Mouse (Mus musculus) forebrain, embryonic 15.5 days (tissue): ENCODE measurements around the gene Hoxa9. TPM values are rescaled to one million over a fixed set of nuclear protein-coding genes. Genes with fewer than 3 reads are reported as not detected.
A peak's percentile ranks its signal among the peaks of the same experiment; 100 is the strongest.

Source experiments
- ATAC-seq: fragments of 200-750 bp; cut with Nextera tagmentation; replicated peaks from 2 replicates; pipeline ENCODE4 v1.8.0; 2017; ENCODE audit warnings: mild to moderate bottlenecking, moderate TSS enrichment, moderate library complexity
- H3K27ac ChIP-seq: fragments of 300-500 bp; sonication (generic); replicated peaks from 2 replicates; pipeline ENCODE4 v1.5.1; 2015; ENCODE audit warnings: mild to moderate bottlenecking, inconsistent platforms
- H3K27me3 ChIP-seq: fragments of 300-500 bp; sonication (generic); 2 replicates; pipeline ENCODE4 v1.6.1; 2015; ENCODE audit warnings: inconsistent platforms
- H3K36me3 ChIP-seq: fragments of 300-500 bp; sonication (generic); 2 replicates; pipeline ENCODE4 v1.6.1; 2015; ENCODE audit warnings: mild to moderate bottlenecking, inconsistent platforms
- H3K4me1 ChIP-seq: fragments of 300-500 bp; sonication (generic); 2 replicates; pipeline ENCODE4 v1.6.1; 2015; ENCODE audit warnings: inconsistent platforms
- H3K4me2 ChIP-seq: fragments of 300-500 bp; sonication (generic); replicated peaks from 2 replicates; pipeline ENCODE4 v1.6.1; 2015; ENCODE audit warnings: mild to moderate bottlenecking, inconsistent platforms
- H3K4me3 ChIP-seq: fragments of 300-500 bp; sonication (generic); 2 replicates; pipeline ENCODE4 v1.5.1; 2015; ENCODE audit warnings: mild to moderate bottlenecking, inconsistent platforms
- H3K9ac ChIP-seq: fragments of 300-500 bp; sonication (generic); replicated peaks from 2 replicates; pipeline ENCODE4 v1.6.1; 2015; ENCODE audit warnings: mild to moderate bottlenecking, inconsistent platforms
- H3K9me3 ChIP-seq: fragments of 300-500 bp; sonication (generic); 2 replicates; pipeline ENCODE4 v1.6.1; 2016; ENCODE audit warnings: inconsistent platforms
- WGBS: fragments of 180-500 bp; shearing (Covaris S2); methylation state at CpG from one replicate; pipeline ENCODE4 v1.1.7; 2015; ENCODE audit warnings: mixed read lengths; 5-methylcytosine and 5-hydroxymethylcytosine counted together
- polyA plus RNA-seq: library from polyadenylated mRNA; unstranded; fragments of >200 nt; fragmentation: Nextera tagmentation; extraction: Ambion mirVana; gene quantifications from 2 replicates; pipeline ENCODE4 v1.2.1, GENCODE M21; 2015

Gene Hoxa9
- polyA plus RNA-seq, 1 experiment from 2014 or later = not detected

DNA sequence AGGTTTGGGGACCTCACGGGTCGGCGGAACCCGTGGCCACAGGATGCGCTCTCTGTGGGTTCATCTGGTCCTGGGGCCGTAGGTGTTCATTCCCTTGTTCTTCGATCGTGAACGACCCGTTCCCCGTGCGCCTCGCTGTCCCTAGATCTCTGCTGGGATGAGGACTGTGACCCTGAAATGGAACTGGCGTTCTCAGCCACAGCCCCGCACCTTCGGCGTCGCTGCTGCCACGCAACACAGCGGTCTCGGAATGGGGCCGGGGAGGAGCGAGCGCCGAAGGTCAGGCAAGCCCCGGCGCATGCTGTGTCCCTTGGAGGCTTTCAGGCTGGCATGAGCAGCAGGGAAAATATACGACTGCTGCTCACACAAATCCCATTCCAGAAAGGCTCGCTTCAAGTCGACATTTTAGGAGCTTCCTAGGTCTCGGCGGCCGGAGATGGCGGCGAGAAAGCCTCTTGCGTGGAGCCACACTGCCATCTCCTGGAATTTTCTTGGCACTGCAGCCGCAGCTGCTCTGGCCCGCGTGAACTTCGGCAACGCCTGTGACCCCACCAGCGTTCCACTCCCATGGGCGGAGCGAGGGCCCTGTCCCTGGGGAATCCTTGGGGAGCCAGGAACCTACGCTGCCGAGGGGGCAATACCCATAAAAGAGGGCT is 9.4 kb downstream of the Hoxa9 start, which contains the start of gene Hoxa7:
TSS of gene Hoxa7 (minus strand) at position 518 of the 656 bp plus-strand sequence.
- H3K36me3 ChIP-seq = no peaks in the 10 kb centered on the region
- peak within 1 kb of the TSS; percentile 46 for H3K4me3 ChIP-seq
- WGBS = 2% methylated on average over 46 of the region's 46 CpGs
- H3K9me3 ChIP-seq = no peaks in the 10 kb centered on the region
- peak within 1 kb of the TSS; percentile 78 for H3K4me2 ChIP-seq
- peak; percentile 53 for ATAC-seq
- H3K9ac ChIP-seq = peak within 1 kb of the TSS; percentile 43
- H3K27ac ChIP-seq = no peak within 1 kb of the TSS
- H3K4me1 ChIP-seq = peaks cover 17% of the 10 kb centered on the region
- H3K27me3 ChIP-seq = peaks cover 100% of the 10 kb centered on the region

DNA sequence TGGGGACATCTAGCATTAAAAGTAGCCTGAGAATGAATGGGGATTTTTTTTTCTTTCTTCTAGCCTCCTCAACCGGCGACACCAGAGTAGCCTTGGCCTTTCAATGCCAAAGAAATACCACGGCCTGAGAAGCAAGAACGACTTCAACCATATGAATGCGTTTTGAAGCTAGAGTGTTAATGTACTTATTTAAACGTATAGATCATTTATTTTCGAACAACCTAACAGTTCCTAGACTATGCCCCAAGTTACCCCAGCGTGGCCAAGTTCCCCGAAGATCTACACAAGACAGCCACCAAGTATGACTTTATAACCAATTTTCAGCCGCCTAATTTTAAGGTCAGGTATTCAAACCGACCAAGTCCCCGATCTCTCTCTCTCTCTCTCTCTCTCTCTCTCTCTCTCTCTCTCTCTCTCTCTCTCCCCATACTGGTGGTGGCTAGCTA is 10.0 kb downstream of the Hoxa9 start:
- peak overlapping the region; percentile 46 for H3K4me3 ChIP-seq
- no peaks in the 10 kb centered on the region for H3K9me3 ChIP-seq
- no peaks in the 10 kb centered on the region for H3K36me3 ChIP-seq
- 8% methylated on average over 12 of the region's 12 CpGs for WGBS
- peak overlapping the region; percentile 78 for H3K4me2 ChIP-seq
- no peak for ATAC-seq
- H3K9ac ChIP-seq = no peak overlapping the region
- H3K27ac ChIP-seq = no peak overlapping the region
- peaks cover 100% of the 10 kb centered on the region for H3K27me3 ChIP-seq
- H3K4me1 ChIP-seq = peaks cover 17% of the 10 kb centered on the region

DNA sequence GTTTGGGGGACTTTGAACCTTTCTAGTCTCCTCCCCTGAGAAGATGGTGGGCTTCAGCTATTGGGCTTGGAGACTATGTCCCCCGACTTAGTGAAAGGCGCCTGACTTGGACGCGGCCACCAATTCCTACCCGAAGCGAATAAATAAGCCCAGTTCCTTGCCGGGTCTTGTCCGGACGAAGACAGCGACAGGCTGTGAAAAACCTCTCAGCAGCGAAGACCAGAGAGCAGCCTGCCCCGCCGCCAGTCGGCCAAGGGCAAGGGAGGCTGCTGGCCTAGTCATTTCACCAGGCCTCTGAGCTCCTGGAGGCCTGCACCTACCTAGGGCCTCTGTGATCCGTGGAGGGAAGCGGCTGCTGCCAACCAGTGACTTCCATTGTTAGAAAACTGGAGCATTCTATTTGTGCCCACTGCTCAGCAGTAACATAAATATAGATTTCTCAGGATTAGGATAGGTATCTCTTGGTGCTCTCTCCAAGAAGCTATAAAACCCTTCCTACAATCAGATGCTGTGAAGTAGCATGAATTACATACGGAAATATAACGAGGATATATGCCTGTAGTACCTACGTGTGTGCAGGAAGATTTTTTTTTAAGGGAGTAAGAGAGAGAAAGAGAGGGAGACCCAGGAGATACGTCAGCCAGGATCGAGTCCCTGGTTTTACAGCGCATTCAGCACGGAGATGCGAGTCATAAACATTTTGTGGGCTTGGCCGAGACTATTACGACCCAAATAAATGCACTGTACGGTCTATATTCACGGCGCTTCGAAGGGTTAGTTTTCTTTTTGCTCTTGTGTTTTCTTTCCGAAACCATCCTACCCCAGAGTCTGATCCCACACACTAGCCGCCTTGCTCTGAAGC is 10.7 kb downstream of the Hoxa9 start:
- Histone ChIP-seq H3K4me2 (no peak overlapping the region), H3K9ac (no peak overlapping the region), H3K27me3 (peaks cover 100% of the 10 kb centered on the region), H3K27ac (no peak overlapping the region), H3K36me3 (no peaks in the 10 kb centered on the region), H3K4me1 (peaks cover 17% of the 10 kb centered on the region), H3K9me3 (no peaks in the 10 kb centered on the region), H3K4me3 (no peak overlapping the region)
- no peak for ATAC-seq
- WGBS = 14% methylated on average over 32 of the region's 32 CpGs

DNA sequence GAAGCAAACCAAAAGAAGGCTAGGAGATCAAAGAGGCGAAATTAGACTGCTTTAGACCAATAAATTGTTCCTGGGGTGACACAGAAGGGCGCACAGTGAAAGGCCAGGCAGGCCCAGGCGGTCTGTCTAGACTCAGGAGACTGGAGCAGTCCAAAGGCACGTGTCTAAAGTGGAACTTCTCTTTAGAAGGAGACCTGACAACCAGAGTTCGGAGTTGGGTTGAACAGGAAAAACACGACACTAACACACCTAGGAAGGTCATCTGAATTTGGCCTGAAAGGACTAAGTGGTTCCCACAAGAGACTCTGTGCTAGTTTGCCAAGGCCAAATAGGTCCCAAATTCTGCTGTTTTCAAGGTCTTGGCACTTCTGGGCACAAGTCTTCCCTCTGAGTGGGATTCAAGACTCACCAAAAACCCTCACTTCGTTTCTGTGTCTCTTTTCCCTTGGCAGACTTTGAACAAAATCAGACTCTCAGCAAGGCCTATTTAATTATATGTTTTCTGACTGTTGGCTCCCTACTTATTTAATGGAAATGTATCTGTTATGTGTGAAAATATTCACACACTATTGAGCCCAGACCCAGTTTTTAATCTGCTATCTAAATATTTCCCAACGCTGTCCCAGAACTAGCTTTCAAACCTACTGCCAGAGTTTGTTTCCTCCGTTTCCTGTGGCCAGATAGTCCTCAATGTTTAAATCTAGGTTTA is 11.5 kb downstream of the Hoxa9 start:
- no peak overlapping the region for H3K9ac ChIP-seq
- H3K9me3 ChIP-seq = no peaks in the 10 kb centered on the region
- no peak overlapping the region for H3K4me2 ChIP-seq
- H3K36me3 ChIP-seq = no peaks in the 10 kb centered on the region
- WGBS = 17% methylated on average over 9 of the region's 9 CpGs
- peaks cover 100% of the 10 kb centered on the region for H3K27me3 ChIP-seq
- ATAC-seq = no peak
- no peak overlapping the region for H3K27ac ChIP-seq
- H3K4me1 ChIP-seq = peaks cover 17% of the 10 kb centered on the region
- H3K4me3 ChIP-seq = no peak overlapping the region

DNA sequence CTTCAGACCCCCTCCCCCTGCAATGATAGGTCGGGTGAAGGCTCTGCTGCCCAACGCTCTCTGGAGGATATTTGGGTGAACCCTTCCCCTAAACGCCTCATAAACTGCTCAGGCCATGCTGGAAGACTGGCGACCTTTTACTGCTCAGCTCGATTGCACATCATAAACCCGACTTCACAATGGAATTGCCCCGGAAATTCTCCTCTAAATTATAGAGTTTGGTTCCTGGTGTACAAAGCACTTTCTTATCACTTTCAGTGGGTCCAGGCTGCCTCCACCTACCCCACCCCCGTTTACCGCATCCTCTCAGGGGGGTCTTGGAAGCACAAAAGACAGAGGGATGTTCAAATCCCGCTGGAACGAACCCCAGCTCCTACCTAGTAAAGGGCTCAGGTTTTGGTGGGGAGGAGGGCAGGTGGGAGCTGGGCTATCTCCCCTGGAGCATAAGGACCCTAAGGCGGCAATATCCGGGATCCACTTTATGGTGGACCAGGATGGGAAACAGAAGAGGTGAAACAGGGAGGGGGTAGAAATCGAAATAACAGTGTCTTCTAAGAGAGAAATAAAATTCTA is 12.2 kb downstream of the Hoxa9 start:
- 6% methylated on average over 14 of the region's 14 CpGs for WGBS
- Histone ChIP-seq H3K4me3 (no peak overlapping the region), H3K27ac (no peak overlapping the region), H3K4me2 (no peak overlapping the region), H3K9me3 (no peaks in the 10 kb centered on the region), H3K4me1 (peaks cover 17% of the 10 kb centered on the region), H3K9ac (no peak overlapping the region), H3K36me3 (no peaks in the 10 kb centered on the region), H3K27me3 (peaks cover 100% of the 10 kb centered on the region)
- ATAC-seq = no peak

DNA sequence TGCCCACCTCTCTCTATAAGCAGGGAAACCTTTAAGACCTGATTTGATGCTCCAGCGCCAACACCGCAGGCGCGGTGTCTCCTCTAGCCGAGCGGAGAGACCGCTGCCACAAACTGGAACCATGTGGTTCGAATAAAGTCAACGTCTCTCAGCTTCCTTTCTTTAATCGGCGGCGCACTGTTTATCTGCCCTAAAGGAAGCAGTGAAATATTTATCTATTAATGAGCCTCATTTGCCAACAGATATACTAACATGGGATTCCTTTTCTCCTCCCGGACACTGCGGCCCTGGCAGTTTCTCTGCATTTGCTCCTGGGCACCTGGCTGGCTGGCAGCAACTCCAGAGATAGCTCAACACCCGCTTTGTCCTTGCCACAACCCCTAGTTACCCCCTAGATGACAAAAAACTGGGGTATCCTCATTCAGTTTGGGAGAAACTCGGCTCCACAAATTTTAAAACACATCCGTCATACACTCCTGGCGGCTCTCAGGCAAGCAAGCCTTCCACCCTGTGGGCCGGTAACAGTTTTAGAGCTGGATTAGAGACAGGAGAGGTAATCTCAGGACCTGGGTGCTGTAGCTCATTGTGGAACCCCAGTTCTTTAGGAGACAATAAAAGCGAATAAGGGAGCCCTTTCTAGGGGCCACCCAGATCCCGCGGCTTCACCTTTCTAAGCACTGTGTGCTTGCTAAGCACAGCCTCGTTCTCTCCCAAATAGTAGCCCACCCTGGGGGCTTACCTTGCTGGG is 12.8 kb downstream of the Hoxa9 start:
- Histone ChIP-seq H3K27me3 (peaks cover 99% of the 10 kb centered on the region), H3K4me3 (no peak overlapping the region), H3K9me3 (no peaks in the 10 kb centered on the region), H3K9ac (no peak overlapping the region), H3K4me2 (no peak overlapping the region), H3K4me1 (peaks cover 18% of the 10 kb centered on the region), H3K27ac (no peak overlapping the region), H3K36me3 (no peaks in the 10 kb centered on the region)
- WGBS = 3% methylated on average over 23 of the region's 23 CpGs
- no peak for ATAC-seq

DNA sequence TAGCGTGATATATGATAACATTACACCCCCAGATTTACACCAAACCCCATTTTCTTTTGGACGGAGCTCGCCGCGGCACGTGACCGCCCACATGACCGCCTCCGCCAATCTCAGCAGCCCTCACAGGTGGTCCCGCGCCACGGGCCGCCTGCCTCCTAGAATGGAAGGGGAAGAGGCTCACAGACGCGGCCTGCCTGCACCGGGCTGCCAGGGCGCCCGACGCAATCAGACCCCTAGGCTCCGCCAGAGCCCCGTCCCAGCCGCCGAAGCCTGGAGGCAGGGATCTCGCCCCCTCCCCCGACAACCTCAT is 13.5 kb downstream of the Hoxa9 start:
- no peaks in the 10 kb centered on the region for H3K9me3 ChIP-seq
- H3K36me3 ChIP-seq = no peaks in the 10 kb centered on the region
- peaks cover 20% of the 10 kb centered on the region for H3K4me1 ChIP-seq
- peak overlapping the region; percentile 14 for H3K4me2 ChIP-seq
- H3K27ac ChIP-seq = no peak overlapping the region
- peak overlapping the region; percentile 18 for H3K4me3 ChIP-seq
- 0 out of 2 replicates have a peak, but pooled peaks have one; percentile 39 for ATAC-seq
- under 1% methylated on average over 25 of the region's 25 CpGs for WGBS
- H3K27me3 ChIP-seq = peaks cover 99% of the 10 kb centered on the region
- no peak overlapping the region for H3K9ac ChIP-seq

DNA sequence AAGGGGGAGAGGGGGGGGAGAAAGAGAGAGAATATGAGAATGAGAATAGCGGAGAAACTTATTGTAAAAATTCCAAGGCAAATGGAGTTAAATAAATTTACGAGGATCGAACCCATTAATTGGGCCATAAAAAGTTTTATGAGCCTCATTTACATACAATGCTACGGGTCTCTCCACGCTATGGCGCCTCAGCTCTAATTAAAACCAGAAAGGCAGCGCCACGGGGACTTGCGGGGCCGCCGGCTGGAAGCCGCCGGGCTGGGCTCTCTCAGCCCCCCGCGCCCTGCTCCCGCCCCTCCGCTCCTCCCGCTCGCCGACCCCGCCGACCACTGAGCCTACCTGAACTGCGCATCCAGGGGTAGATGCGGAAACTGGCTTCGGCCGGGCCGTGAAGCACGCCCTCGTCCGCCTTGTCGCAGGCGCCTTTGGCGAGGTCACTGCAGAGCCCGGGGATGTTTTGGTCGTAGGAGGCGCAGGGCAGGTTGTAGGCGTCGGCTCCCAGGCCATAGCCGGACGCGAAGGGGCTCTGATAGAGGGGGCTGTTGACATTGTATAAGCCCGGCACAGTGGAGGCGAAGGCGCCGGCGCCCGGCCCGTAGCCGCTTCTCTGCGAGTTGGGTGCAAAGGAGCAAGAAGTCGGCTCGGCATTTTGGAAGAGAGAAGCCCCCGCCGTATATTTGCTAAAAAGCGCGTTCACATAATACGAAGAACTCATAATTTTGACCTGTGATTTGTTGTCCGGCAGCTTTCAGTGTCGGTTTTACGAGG is 14.0 kb downstream of the Hoxa9 start:
- peak overlapping the region; percentile 14 for H3K4me2 ChIP-seq
- H3K27ac ChIP-seq = no peak overlapping the region
- peak overlapping the region; percentile 18 for H3K4me3 ChIP-seq
- WGBS = 1% methylated on average over 59 of the region's 60 CpGs
- no peaks in the 10 kb centered on the region for H3K9me3 ChIP-seq
- peaks cover 99% of the 10 kb centered on the region for H3K27me3 ChIP-seq
- ATAC-seq = no peak
- no peak overlapping the region for H3K9ac ChIP-seq
- H3K36me3 ChIP-seq = no peaks in the 10 kb centered on the region
- H3K4me1 ChIP-seq = peaks cover 20% of the 10 kb centered on the region

DNA sequence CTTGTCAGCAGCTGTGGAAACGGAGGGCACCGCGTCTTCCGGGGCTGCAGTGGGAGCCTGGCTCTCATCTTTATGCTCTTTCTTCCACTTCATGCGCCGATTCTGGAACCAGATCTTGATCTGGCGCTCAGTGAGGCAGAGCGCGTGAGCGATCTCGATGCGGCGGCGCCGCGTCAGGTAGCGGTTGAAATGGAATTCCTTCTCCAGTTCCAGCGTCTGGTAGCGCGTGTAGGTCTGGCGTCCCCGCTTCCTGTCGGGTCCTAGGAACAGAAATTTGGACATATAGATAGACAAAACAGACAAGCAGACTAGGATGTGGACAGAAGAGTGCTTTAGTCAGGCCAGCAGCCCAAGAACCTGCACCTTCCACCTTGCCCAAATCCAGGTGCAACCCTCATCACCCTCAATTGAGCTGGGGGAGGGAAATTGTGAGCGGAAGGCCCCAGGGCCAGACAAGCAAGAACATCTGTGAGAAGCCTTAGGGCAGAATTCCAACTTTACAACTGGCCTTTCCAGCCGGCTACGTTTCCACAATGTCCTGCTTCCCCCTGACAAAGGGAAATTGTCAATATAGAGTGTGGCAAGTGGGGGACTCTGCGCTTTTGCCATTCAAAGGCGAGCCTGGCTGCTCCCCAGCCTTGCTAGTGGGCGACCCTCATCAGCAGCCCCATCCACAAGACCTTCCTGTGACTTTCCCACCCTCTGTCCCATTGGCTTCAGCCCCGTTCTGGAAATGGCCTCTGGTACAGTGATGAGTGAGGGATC is 14.9 kb downstream of the Hoxa9 start:
- Histone ChIP-seq H3K27me3 (peaks cover 99% of the 10 kb centered on the region), H3K4me3 (no peak overlapping the region), H3K9me3 (no peaks in the 10 kb centered on the region), H3K36me3 (no peaks in the 10 kb centered on the region), H3K4me1 (peaks cover 14% of the 10 kb centered on the region), H3K27ac (no peak overlapping the region), H3K9ac (no peak overlapping the region), H3K4me2 (no peak overlapping the region)
- ATAC-seq = no peak
- WGBS = 1% methylated on average over 30 of the region's 30 CpGs

DNA sequence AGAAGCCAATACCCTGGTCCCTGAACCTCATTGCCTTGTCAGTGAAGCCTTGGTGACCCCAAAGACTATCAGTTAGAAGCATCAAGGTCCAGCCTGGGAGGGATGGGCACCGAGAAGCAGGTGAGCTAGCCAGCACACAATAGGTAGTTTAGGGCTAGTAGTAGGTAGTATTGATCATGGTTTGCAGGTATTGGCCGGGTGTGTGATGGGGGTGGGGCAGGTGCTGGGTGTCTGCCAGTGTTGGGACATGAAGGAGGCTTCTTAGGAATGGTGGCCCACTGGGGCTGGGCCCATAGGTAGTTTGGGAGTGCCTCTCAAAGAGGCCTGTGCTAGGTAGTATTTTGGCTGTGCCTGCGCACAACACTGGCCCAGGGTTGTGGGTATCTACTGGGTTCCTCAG is 15.8 kb downstream of the Hoxa9 start:
- no peak overlapping the region for H3K4me2 ChIP-seq
- 10% methylated on average over 3 of the region's 3 CpGs for WGBS
- H3K4me1 ChIP-seq = peaks cover 14% of the 10 kb centered on the region
- peaks cover 99% of the 10 kb centered on the region for H3K27me3 ChIP-seq
- H3K9ac ChIP-seq = no peak overlapping the region
- H3K27ac ChIP-seq = no peak overlapping the region
- H3K36me3 ChIP-seq = no peaks in the 10 kb centered on the region
- no peak for ATAC-seq
- H3K4me3 ChIP-seq = no peak overlapping the region
- H3K9me3 ChIP-seq = no peaks in the 10 kb centered on the region
